Mouse (Mus musculus): ENCODE measurements at regions not wholly inside any gene's neighbourhood (a gene's known extent, or its start where the extent isn't known, plus 50 kb on each side); places are given as distances from the start of the nearest gene placed in this dataset.

DNA sequence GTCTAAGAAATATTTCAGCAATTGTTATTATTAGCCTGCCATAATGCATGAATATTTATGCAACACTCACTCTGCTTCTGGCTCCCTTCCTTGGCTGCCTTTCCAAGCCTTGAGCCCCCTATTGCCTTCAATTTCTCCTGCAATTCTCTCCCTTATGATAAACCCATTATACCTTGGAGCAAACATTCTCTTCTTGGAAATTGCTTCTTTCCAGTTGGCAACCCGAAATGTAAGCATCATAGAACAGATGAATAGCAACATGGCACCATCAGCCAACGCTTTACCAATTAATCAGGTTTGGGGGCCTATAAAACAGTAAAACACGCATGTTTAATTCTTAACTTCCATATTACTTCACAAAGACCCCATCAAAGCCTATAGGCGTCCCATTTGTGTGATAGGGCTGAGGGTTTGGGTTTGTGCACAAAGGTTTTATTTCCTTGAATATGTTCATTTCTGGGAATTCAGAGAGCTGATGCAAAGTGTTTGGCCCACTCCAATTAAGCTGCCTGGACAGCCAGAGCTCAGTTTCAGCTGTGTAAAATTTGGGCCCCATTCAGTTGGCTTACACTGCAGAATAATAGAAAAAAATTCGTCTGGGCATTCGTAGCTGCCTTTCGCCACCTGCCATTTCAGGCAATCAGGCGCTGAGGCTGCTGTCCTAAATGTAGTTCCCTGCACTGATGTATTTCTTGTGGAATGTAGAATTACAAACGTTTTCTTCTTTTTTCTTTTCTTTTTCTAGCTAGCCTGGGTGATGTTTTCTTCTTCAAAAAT lies 106.0 kb upstream of the Tmem108 start:
- TF ChIP-seq CTCF (IDR thresholded peaks at IDR 0.05; ENCODE audit: control insufficient read depth, insufficient read depth, insufficient read length) (no peak), FOSL1 (IDR thresholded peaks at IDR 0.05; ENCODE audit: insufficient read depth, low read length, poor library complexity, severe bottlenecking) (no peak), USF1 (IDR thresholded peaks at IDR 0.05; ENCODE audit: low read depth) (no peak), MYOG (IDR thresholded peaks at IDR 0.05; ENCODE audit: control insufficient read depth, extremely low read depth, insufficient read length) (no peak), MYOD1 (IDR thresholded peaks at IDR 0.05; ENCODE audit: control insufficient read depth, insufficient read length, low read depth) (no peak)

Measured in C2C12 (cell line).